Mouse (Mus musculus) embryonic fibroblast, embryonic 13.5 days (primary cell): ENCODE data around the gene Olfr543. TPM values are rescaled to one million over a fixed set of nuclear protein-coding genes. Genes with fewer than 3 reads are reported as not detected.
A peak's percentile ranks its signal among the peaks of the same experiment; 100 is the strongest.

Source experiments
- H3K27ac ChIP-seq: 2 replicates; pipeline ENCODE4 v1.5.1; 2012; ENCODE audit warnings: low read length, control low read depth, inconsistent platforms; ENCODE audit not compliant: insufficient read depth
- H3K4me1 ChIP-seq: 2 replicates; pipeline ENCODE4 v1.6.1; 2011; ENCODE audit warnings: low read length; ENCODE audit not compliant: control insufficient read depth, insufficient read depth
- H3K4me3 ChIP-seq: 2 replicates; pipeline ENCODE4 v1.5.1; 2011; ENCODE audit warnings: mild to moderate bottlenecking, control low read depth, low read length; ENCODE audit not compliant: insufficient read depth
- CTCF ChIP-seq: IDR thresholded peaks from 2 replicates; pipeline ENCODE4 v1.5.1; 2011; ENCODE audit warnings: mild to moderate bottlenecking, control low read depth, low read length, moderate library complexity, borderline replicate concordance; ENCODE audit not compliant: insufficient read depth
- POLR2A ChIP-seq: IDR thresholded peaks from 2 replicates; pipeline ENCODE4 v1.6.1; 2011; ENCODE audit warnings: low read depth, mild to moderate bottlenecking, control low read depth, low read length, moderate library complexity
- polyA plus RNA-seq: library from polyadenylated mRNA; stranded (reverse); fragments of >200 nt; gene quantifications from 2 replicates; pipeline ENCODE4 v1.2.4, GENCODE M21; 2011; ENCODE audit warnings: low read depth; ENCODE audit not compliant: missing spikeins, insufficient read length

The Olfr543 gene
- polyA plus RNA-seq, 1 experiment, result not detected

DNA sequence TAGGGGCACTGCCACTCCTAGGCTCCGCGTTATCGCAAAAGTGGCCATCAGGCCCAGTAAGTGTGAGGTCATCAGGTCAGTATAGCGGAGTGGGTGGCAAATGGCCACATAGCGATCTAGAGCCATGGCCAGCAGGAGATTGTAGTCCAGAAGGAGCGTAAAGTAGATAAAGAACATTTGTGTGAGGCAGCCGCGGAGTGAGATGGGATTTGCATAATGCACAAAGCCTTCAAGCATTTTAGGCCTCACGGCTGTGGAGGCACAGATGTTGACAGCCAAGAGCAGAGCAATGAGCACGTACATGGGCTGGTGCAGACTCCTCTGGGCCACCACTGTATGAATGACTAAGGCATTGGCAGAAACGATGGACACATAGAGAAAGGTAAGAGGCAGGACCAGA is 4.1 kb downstream of the Olfr543 start:
- TF ChIP-seq CTCF (no peak), POLR2A (no peak)
- no peak overlapping the region for H3K27ac ChIP-seq
- no peak overlapping the region for H3K4me3 ChIP-seq
- no peaks in the 10 kb centered on the region for H3K4me1 ChIP-seq

DNA sequence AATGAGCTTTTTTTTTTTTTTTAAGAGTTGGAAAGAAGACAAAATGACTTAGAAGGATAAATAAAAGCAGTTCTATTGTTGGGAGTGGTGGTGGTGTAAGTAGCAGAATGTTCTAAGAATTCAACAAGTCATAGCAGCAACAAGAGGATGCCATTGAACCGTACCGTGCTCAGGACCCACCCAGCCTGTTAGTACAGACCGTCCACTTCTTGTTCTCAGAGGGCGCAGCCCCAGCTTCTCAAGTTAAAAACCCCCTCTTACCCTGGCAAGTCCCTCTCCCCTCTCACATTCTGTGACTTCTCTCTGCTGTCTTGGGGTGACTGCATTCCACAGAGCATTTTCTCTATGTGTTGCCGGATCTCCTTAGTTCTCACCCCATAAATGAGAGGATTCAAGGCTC is 4.9 kb downstream of the Olfr543 start:
- TF ChIP-seq CTCF (no peak), POLR2A (no peak)
- H3K4me1 ChIP-seq, result no peaks in the 10 kb centered on the region
- H3K4me3 ChIP-seq, result no peak overlapping the region
- no peak overlapping the region for H3K27ac ChIP-seq

DNA sequence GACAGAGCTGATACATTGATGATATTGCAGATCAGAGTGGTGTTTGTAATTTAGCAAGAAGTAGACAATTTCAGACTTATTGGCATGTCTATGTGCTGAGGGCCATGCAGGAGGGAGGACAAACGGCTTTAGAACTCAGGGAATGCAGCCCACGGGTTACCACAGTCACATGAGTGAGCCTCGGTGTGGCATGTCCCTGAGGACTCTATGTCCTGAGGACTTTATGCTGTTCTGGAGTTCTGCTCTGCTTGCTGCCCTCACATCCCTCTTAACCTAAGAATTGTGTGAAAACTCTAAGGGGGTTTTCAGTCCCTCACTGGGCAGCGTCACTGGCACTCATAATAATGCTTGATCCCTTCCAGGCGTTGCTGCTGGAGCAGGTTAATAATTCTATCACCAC is 8.8 kb downstream of the Olfr543 start:
- no peak for TF ChIP-seq POLR2A
- no peak for TF ChIP-seq CTCF
- Histone ChIP-seq H3K27ac (no peak overlapping the region), H3K4me1 (no peaks in the 10 kb centered on the region), H3K4me3 (no peak overlapping the region)

DNA sequence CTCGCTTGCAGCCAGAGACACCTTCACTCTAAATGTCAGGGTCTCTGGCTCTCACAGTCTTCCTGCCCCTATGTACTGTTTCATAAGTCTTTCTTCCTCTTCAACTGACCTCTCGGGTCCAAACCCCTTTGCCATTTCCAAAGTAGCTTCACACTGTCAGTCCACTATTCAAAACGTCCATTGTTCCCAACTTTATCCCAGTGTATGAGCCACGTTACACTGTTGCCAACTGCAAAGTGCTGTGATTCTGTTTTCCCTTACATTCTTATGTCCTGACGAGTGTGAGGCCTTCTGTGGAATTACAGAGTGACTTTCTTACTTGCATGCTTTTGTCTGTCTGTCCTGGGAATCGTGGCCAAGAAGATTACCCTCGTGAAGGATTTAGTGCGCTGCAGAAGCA is 13.9 kb downstream of the Olfr543 start:
- TF ChIP-seq CTCF, result no peak
- no peak for TF ChIP-seq POLR2A
- Histone ChIP-seq H3K27ac (peak overlapping the region; percentile 45; the same call in 1 of the 2 replicates), H3K4me3 (no peak overlapping the region), H3K4me1 (no peaks in the 10 kb centered on the region)

DNA sequence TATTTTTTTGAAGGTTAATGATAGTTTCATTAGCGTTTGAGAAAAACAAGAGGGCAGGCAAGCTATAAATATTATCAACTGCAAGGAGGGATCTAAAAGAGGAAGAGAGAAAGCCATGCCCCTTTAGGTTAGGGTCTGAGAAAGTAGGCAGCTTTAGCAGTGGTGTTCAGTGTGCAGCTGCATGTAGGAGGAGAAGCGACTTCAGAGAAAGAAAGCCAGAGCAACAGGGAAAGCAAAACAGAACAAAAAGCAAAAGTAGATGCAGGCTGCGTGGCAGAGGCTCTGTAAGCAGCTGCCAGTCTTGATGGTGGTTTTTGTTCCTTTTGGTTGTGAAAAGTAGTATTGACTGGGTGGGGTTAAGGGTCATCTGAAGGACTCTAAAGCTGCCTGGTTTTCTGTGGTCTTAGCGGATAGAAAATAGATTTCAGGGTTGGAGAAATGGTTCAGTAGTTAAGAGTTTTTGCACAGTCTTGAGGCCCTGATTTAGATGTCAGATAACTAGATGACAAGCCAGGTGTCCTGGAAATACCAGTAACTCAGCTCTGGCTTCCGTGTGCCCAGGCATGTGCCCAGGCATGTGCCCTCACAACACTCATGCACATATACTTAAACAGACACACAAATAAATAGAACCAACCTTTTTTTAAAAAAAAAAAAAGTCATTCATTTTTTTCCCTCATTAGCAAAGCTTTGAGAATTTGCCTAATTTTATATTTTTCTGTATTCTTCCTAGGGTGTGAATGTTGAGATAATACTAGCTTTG is 22.7 kb downstream of the Olfr543 start:
- H3K4me1 ChIP-seq, result no peaks in the 10 kb centered on the region
- H3K27ac ChIP-seq, result 0 out of 2 replicates have a peak overlapping the region, but pooled peaks have one; percentile 1
- H3K4me3 ChIP-seq, result no peak overlapping the region
- TF ChIP-seq CTCF (no peak), POLR2A (no peak)

DNA sequence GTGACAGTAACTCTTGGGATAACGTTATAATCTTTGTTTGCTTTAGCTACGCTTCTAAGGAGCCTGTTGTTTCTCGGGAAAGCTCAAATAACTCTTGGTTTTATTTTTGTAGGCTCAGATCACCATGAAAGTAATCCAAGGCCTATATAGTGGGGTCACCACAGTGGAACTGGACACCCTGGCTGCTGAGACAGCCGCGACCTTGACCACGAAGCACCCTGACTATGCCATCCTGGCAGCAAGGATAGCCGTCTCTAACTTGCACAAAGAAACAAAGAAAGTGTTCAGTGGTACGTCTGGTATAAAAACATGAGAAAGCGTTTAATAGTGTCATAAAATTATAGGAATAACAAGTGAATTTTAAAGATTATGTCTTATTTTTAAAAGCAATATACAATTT is 35.0 kb downstream of the Olfr543 start:
- H3K4me1 ChIP-seq, result peaks cover 2% of the 10 kb centered on the region; the same call in 1 of the 2 replicates
- no peak overlapping the region for H3K27ac ChIP-seq
- H3K4me3 ChIP-seq, result no peak overlapping the region
- TF ChIP-seq CTCF, result no peak
- no peak for TF ChIP-seq POLR2A

DNA sequence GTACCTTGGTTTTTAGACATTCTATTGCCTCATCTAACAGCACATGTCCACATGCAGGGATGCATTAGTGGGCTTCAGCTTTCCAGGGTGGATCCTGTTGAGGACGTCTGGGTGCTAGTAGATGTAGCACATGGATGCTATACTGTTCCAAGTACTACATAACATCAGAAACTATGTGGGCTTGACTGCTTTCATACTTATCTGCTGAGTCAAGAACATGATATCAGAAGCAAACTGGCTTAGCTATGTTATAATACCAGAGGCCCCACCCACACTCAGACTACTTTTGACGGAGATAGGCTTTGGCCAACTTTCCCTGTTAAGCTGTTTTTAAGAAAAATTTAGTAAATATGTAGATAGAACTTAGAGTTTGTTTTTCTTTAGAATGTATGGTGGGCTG is 37.2 kb downstream of the Olfr543 start:
- peaks cover 2% of the 10 kb centered on the region; the same call in 1 of the 2 replicates for H3K4me1 ChIP-seq
- no peak overlapping the region for H3K27ac ChIP-seq
- peak overlapping the region; percentile 5; the same call in 1 of the 2 replicates for H3K4me3 ChIP-seq
- TF ChIP-seq CTCF, result no peak
- no peak for TF ChIP-seq POLR2A

DNA sequence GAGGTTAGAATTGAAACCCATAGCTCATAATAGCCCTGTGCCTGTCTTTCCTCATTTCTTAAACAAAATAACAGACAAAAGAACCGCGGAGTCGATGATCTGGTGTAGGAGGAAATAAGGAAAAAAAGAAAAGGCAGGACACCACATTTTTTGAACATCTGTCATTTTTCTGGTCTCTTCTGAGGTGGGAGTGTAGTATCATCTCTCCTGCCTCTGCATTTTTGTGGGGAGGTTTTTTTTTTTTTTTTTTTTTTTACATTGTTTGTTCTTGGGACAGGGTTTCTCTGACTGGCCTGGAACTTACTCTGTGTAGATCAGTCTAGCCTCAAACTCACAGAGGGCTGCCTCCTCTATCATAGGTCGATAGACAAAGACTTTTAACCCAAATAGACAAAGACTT is 39.0 kb downstream of the Olfr543 start:
- H3K4me3 ChIP-seq, result peak overlapping the region; percentile 81
- peak overlapping the region; percentile 62 for H3K27ac ChIP-seq
- H3K4me1 ChIP-seq, result peaks cover 2% of the 10 kb centered on the region; the same call in 1 of the 2 replicates
- TF ChIP-seq CTCF (no peak), POLR2A (no peak)

DNA sequence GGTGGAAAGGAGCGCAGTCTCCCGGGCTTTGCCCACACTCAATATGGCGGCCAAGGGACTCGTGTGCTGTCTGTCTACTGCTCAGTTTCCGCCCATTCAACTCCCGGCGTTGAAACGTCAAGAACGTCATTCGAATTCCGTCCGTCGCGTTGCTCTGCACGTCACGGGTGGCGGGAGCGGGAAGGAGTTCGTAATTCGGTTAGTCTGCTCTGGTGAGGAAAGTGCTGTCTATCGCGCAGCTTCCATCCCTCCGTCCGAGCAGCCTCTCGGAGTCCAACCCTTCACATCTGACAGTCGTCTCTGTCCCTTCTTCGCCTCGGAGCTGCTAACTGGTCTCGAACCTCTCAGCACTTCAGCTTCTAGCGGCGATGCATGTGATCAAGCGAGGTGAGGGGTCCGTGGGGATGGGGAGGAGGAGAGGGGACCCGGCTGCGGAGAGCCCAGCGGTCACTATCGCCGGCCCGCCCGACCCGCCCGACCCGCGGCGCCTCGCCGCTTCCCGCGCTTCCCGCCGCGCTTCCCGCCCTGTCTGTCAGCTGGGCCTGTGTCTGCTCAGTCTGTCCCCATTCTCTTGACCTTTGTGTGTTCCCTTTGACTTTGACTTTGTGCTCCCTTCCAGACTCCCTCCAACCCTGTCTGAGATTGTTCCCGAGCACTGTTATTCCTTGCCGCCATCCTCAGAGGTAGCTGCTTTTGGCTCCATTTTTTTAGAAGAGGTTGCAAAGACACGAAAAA is 39.7 kb downstream of the Olfr543 start, which contains the start of gene Rrm1:
Gene Rrm1, plus strand, starts transcription at position 39 of the 735 bp plus-strand sequence.
- Histone ChIP-seq H3K4me1 (peaks cover 2% of the 10 kb centered on the region; the same call in 1 of the 2 replicates), H3K4me3 (peak within 1 kb of the TSS; percentile 81), H3K27ac (peak within 1 kb of the TSS; percentile 62)
- TF ChIP-seq POLR2A, result peak; percentile 83
- no peak for TF ChIP-seq CTCF
